Mouse (Mus musculus): ENCODE measurements around the gene Gm16485. TPM values are rescaled to one million over a fixed set of nuclear protein-coding genes. Genes with fewer than 3 reads are reported as not detected.
A peak's percentile ranks its signal among the peaks of the same experiment; 100 is the strongest.

The Gm16485 gene
- not detected for polyA plus RNA-seq (2021)

DNA sequence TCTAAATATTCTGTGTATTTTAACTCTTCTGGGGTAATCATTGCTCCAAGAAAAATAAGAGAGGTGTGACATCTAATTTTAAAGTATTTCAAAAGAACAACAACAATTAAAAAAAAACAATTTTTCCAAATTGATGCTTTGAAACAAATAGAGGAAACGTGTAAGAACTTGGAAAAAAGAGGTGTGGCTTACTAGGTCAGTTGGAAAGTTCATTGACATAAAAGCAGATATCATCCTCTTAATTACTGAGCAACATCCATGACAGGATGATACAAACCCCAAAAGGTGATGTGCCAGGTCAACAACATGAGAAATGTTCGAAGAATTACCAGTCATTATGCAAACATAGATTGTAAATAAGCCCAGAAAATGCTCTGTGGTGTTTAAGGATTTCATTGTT, at the start of gene Gm16485:
TSS of gene Gm16485 (plus strand) at position 301 of the 400 bp plus-strand sequence.
- in situ Hi-C loops (cut with MboI; ENCODE audit: low pct_unique_long_range_greater_than_20kb), result no loop called here
- TF ChIP-seq CTCF (IDR thresholded peaks at IDR 0.05), result no peak
- no peak for ATAC-seq
- DNase-seq (ENCODE audit: low read depth, low spot score), result no peak
- CTCF ChIA-PET, result interaction anchor here (1.5 kb wide), 1 partner anchor 13 kb away, joined by 3 read pairs; no protein-coding TSS in a partner anchor
- H3K27me3 ChIP-seq, result peaks cover 56% of the 10 kb centered on the region
- POLR2A ChIA-PET, result no interaction called here

DNA sequence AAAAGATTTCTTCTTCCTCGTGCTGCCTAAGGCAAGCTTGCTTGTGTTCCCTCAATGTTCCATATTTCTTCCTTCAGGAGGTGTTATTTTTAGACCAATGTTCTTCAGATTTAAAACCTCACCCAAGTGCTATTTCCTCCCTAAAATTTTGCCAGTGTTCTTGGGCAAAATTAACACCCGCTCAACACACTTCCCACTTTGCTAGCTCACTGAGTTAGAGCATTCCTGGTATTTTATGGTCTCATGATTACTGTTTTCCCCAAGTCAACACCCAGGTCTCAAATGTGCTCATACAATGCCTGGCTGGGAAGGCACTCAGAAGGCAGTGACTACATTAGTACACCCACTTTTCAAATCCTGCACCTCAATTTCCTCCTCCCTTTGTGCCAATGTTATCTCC, 44.0 kb upstream of the Gm16485 start:
- DNase-seq (ENCODE audit: low read depth, low spot score), result no peak
- ChIA-PET CTCF (no interaction called here), POLR2A (no interaction called here)
- TF ChIP-seq CTCF (IDR thresholded peaks at IDR 0.05), result no peak
- peaks cover 13% of the 10 kb centered on the region for H3K27me3 ChIP-seq
- ATAC-seq, result no peak
- in situ Hi-C loops (cut with MboI; ENCODE audit: low pct_unique_long_range_greater_than_20kb), result no loop called here

DNA sequence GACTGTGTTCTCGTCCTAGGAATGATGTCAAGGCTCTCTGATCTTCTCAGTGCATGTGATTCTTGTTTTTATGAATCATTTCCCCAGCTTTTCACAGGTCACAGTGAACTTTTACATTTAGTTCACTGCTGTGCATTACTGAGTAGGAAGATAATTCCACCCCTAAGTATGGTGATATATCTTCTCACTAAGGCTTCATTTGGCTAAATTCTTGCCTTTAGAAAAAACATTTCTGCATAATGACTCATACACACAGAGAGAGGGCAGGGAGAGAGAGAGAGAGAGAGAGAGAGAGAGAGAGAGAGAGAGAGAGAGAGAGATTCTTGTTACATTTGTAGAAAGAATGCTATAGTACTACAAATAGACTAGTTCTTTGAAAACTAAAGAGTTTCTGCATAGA, 33.8 kb upstream of the Gm16485 start:
- ChIA-PET POLR2A (no interaction called here), CTCF (no interaction called here)
- ATAC-seq, result no peak
- TF ChIP-seq CTCF (IDR thresholded peaks at IDR 0.05), result no peak
- in situ Hi-C loops (cut with MboI; ENCODE audit: low pct_unique_long_range_greater_than_20kb), result no loop called here
- no peak for DNase-seq (ENCODE audit: low read depth, low spot score)
- H3K27me3 ChIP-seq, result no peaks in the 10 kb centered on the region

DNA sequence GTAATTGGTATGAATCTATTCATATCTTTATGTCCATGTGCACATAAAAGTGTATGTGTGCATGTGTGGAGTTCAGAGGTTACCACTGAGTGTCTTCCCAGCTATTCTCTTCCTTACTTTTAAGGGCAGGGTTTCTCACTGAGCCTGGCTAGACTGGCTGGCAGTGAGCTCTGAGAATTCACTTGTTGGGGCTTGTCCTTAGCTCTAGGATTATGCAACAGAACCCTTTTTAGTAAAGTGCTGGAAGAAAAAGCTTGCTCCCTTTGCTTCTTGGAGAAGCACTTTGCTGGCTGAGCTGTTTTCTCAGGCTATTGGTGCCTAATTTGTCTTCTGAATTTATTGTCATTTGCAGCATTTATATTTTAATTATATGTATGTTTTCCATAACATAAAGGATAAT, 18.3 kb upstream of the Gm16485 start:
- CTCF ChIA-PET, result interaction anchor here (1.0 kb wide), 1 partner anchor 11 kb away, joined by 3 read pairs; no protein-coding TSS in a partner anchor
- in situ Hi-C loops (cut with MboI; ENCODE audit: low pct_unique_long_range_greater_than_20kb), result no loop called here
- no peak for TF ChIP-seq CTCF (IDR thresholded peaks at IDR 0.05)
- ATAC-seq (no peak), DNase-seq (ENCODE audit: low read depth, low spot score) (no peak)
- H3K27me3 ChIP-seq, result peaks cover 23% of the 10 kb centered on the region
- POLR2A ChIA-PET, result no interaction called here

DNA sequence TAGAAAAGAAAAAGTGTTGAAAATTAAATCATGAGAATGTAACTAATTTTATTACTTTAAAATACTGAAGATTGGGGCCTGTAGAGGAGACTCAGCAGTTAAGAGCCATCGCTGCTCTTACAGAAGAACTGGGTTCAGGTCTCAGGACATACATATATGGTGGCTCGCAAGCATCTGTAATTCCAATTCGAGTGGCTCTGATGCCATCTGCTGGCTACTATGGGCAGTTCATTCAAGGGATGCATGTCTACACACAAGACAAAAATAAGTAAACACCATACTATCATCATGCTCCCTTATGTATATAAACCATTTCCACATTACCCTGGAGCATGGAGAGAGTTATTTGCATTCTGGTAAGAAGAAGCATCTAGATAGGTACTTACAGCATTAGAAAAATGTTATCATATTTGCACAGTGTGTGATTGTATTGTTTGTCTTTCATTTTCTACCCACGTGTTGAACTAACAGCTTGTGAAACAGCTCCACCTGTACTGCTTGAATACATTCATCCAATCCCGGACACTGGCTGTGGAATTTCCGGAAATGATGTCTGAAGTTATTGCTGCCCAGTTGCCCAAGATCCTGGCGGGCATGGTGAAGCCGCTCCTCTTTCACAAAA, 7.0 kb upstream of the Gm16485 start:
- ATAC-seq (no peak), DNase-seq (ENCODE audit: low read depth, low spot score) (no peak)
- peaks cover 37% of the 10 kb centered on the region for H3K27me3 ChIP-seq
- POLR2A ChIA-PET, result no interaction called here
- in situ Hi-C loops (cut with MboI; ENCODE audit: low pct_unique_long_range_greater_than_20kb), result loop anchor here (5.0 kb wide), 2 partner anchors 262 to 737 kb away; no protein-coding TSS in a partner anchor
- TF ChIP-seq CTCF (IDR thresholded peaks at IDR 0.05), result peak; percentile 77
- CTCF ChIA-PET, result interaction anchor here (1.0 kb wide), 1 partner anchor 11 kb away, joined by 3 read pairs; no protein-coding TSS in a partner anchor

DNA sequence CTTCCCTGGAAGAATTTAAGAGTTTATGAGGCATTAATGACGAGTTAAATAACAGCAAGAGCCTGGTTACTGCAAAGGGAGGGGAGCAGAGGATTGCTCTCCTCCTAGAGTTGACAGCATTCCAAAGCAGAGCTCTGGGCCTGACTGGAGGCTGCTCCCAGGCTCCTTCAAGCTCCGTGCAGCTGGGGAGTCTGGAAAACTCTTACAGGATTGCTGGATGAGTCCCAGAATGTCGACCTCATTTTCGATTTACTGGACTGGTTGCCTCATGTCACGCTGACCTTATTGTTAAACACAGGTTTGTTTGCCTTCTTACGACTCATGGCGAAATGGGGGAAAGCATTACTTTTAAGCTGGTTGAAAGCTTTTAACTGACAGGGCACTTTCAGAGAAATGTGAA, 1.4 kb upstream of the Gm16485 start:
- in situ Hi-C loops (cut with MboI; ENCODE audit: low pct_unique_long_range_greater_than_20kb), result no loop called here
- H3K27me3 ChIP-seq, result peaks cover 56% of the 10 kb centered on the region
- ChIA-PET POLR2A (no interaction called here), CTCF (interaction anchor here (1.5 kb wide), 1 partner anchor 15 kb away, joined by 3 read pairs; no protein-coding TSS in a partner anchor)
- DNase-seq (ENCODE audit: low read depth, low spot score), result no peak
- TF ChIP-seq CTCF (IDR thresholded peaks at IDR 0.05), result no peak
- no peak for ATAC-seq

DNA sequence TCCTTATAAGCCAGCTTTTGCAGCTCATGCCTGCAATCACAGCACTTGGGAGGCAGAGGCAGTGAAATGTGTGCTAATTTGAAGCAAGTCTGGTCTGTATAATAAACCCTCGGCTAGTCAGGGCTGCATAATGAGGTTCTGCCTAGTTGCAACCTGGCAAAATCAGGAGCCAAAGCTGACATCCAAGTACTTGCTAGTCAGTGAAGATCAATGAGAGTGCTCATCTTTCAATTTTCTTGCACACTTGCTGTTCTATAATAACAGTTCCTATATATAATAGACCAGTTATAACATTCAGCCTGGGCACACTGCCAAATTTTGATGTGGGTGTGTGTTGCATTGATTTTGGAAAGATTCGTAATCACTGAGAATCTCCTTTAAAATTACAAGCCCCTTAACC, 6.2 kb downstream of the Gm16485 start:
- POLR2A ChIA-PET, result no interaction called here
- in situ Hi-C loops (cut with MboI; ENCODE audit: low pct_unique_long_range_greater_than_20kb), result no loop called here
- H3K27me3 ChIP-seq, result peaks cover 19% of the 10 kb centered on the region
- CTCF ChIA-PET, result interaction anchor here (1.3 kb wide), 1 partner anchor 15 kb away, joined by 3 read pairs; no protein-coding TSS in a partner anchor
- TF ChIP-seq CTCF (IDR thresholded peaks at IDR 0.05), result no peak
- DNase-seq (ENCODE audit: low read depth, low spot score) (no peak), ATAC-seq (no peak)

DNA sequence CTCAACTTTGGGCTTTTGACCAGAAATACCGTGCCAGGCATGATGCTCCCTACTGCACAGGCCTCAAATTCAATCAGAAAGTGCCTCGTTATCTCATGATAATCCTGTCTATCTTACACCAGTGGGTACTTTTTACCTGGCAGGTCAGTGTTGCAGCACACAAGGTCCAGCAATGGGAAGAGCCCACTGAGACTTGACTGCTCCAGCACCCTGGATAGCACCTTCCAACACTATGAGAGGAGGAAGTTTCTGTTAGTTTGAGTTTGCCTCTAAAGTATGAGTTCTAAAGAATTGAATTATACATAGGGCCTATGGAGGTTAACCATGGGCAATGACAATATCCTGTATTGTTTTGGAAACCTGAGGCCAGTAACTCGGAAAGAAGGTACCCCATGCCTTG, 10.7 kb downstream of the Gm16485 start:
- DNase-seq (ENCODE audit: low read depth, low spot score) (no peak), ATAC-seq (peak; percentile 35)
- ChIA-PET POLR2A (no interaction called here), CTCF (no interaction called here)
- H3K27me3 ChIP-seq, result peaks cover 8% of the 10 kb centered on the region
- in situ Hi-C loops (cut with MboI; ENCODE audit: low pct_unique_long_range_greater_than_20kb), result no loop called here
- TF ChIP-seq CTCF (IDR thresholded peaks at IDR 0.05), result no peak

DNA sequence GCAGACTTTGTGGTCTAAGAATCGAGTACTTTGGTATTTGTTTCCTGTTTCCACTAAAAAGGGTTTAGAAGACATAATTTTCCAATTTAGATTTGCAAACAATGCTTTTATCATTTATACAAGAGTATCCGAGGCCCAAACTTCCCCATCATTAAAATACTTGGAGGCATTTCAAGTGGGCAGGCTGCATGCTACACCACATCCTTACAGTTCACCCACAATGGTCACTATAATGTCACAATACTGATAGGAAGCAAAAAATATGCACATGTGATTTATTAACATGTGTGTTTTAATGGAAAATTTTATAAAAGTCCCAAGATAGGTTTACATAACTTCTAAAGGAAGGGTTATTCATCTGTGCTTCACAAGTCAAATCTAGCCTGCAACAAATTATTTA, 24.9 kb downstream of the Gm16485 start:
- POLR2A ChIA-PET, result no interaction called here
- no peak for ATAC-seq
- in situ Hi-C loops (cut with MboI; ENCODE audit: low pct_unique_long_range_greater_than_20kb), result no loop called here

DNA sequence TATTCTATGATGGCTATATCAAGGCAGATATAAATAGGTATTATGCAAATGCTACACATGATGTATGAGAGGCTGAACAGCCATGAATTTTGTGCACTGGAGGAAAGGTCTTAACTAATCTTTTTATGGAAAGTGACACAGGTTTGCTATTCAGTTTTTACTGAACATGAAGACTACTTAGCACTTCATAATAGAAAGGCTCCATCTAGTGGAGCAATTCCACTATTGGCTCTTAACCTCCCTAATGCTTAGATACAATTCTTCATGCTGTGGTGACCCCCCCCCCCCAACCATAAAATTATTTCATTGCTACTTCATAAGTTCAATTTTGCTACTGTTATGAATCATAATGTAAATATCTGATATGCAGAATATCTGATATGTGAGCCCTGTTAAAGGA, 29.6 kb downstream of the Gm16485 start:
- CTCF ChIA-PET, result interaction anchor here (1.1 kb wide), 1 partner anchor 11 kb away, joined by 3 read pairs; no protein-coding TSS in a partner anchor
- no peaks in the 10 kb centered on the region for H3K27me3 ChIP-seq
- peak; percentile 33 for TF ChIP-seq CTCF (IDR thresholded peaks at IDR 0.05)
- in situ Hi-C loops (cut with MboI; ENCODE audit: low pct_unique_long_range_greater_than_20kb), result no loop called here
- POLR2A ChIA-PET, result no interaction called here
- DNase-seq (ENCODE audit: low read depth, low spot score) (no peak), ATAC-seq (no peak)

More for the DNA sequence above, 24.9 kb downstream of the Gm16485 start:
- TF ChIP-seq CTCF (IDR thresholded peaks at IDR 0.05), result no peak
- no peak for DNase-seq (ENCODE audit: low read depth, low spot score)
- H3K27me3 ChIP-seq, result no peaks in the 10 kb centered on the region
- CTCF ChIA-PET, result no interaction called here

DNA sequence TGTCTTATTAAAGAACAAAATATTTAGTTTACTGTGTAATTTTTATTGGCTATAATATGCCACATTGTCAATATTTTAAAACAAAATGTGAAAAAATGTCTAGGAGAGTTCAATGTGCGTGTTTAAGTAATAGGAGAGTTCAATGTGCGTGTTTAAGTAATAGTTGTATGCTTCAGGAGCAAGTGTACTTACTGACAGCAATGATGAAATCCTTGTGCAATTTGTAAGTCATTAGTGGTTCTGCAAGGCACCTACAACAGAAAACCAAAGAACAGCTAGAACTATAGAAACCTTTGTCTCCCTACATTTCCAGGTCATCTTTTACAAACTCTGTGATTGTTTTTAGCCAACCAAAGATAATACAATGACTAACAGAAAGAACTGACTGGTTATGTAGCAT, 43.5 kb downstream of the Gm16485 start:
- H3K27me3 ChIP-seq, result no peaks in the 10 kb centered on the region
- TF ChIP-seq CTCF (IDR thresholded peaks at IDR 0.05), result no peak
- ChIA-PET POLR2A (no interaction called here), CTCF (no interaction called here)
- ATAC-seq, result no peak
- in situ Hi-C loops (cut with MboI; ENCODE audit: low pct_unique_long_range_greater_than_20kb), result no loop called here
- DNase-seq (ENCODE audit: low read depth, low spot score), result no peak

Other genes with a start within 250 kb of the Gm16485 start
- not detected for gene Pgr, start 72.0 kb upstream of the Gm16485 start, polyA plus RNA-seq (2021)